Mouse (Mus musculus) liver, embryonic 14.5 days (tissue): ENCODE data around the gene Gm11634.
"Not testable (repeated sequence)": the region's sequence is repeated elsewhere in the genome, so short reads cannot be mapped to it uniquely, and the experiment has no call there.

Experiments used
- CTCF ChIP-seq: IDR thresholded peaks from 2 replicates; pipeline ENCODE4 v1.5.1; 2016; ENCODE audit warnings: antibody characterized with exemption, low read depth, control low read depth
- EP300 ChIP-seq: IDR thresholded peaks from 2 replicates; pipeline ENCODE4 v1.6.1; 2016; ENCODE audit warnings: antibody characterized with exemption, low read depth

GRCm38 (mm10) chr11:101640857-101641709 is 42.0 kb upstream of the Gm11634 start:
- TF ChIP-seq CTCF, EP300: not testable (repeated sequence)
